Mouse (Mus musculus): ENCODE results near the gene Tmppe.

DNA sequence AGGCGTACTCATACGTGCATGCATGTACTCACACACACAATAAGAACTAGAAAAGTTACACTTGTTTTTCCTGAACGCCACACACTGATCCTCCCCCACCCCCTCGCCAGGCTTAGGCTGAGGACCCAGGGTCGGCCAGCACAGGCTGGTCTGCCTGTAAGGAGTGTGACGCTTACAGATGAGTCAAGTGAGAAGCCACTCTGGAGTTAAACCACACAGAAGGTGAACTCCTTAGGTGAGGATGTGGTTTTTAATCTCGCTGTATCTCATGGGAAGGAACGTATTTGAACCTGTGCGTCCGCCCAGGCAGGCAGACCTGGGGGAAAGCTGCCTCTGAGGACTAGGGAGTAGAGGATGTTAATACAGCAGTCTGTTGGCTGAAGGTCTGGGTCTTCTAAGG lies 39.6 kb downstream of the Tmppe start:
- TF ChIP-seq CTCF (IDR thresholded peaks at IDR 0.05; ENCODE audit: borderline replicate concordance, control insufficient read depth, extremely low read depth, insufficient read depth, low read length, poor library complexity): no peak
- no peak for TF ChIP-seq POLR2A (IDR thresholded peaks at IDR 0.05; ENCODE audit: control insufficient read depth, extremely low read depth, insufficient read depth, low read length, poor library complexity)

Data from thymus, adult 2 months (tissue).